Mouse (Mus musculus) B cell, adult 2 months (primary cell): ENCODE data around the gene Crim1.

Experiments used
- DNase-seq, 2 experiments: peaks; one replicate each; pipeline ENCODE4 v3.0.0; 2022

Gene Crim1

DNA sequence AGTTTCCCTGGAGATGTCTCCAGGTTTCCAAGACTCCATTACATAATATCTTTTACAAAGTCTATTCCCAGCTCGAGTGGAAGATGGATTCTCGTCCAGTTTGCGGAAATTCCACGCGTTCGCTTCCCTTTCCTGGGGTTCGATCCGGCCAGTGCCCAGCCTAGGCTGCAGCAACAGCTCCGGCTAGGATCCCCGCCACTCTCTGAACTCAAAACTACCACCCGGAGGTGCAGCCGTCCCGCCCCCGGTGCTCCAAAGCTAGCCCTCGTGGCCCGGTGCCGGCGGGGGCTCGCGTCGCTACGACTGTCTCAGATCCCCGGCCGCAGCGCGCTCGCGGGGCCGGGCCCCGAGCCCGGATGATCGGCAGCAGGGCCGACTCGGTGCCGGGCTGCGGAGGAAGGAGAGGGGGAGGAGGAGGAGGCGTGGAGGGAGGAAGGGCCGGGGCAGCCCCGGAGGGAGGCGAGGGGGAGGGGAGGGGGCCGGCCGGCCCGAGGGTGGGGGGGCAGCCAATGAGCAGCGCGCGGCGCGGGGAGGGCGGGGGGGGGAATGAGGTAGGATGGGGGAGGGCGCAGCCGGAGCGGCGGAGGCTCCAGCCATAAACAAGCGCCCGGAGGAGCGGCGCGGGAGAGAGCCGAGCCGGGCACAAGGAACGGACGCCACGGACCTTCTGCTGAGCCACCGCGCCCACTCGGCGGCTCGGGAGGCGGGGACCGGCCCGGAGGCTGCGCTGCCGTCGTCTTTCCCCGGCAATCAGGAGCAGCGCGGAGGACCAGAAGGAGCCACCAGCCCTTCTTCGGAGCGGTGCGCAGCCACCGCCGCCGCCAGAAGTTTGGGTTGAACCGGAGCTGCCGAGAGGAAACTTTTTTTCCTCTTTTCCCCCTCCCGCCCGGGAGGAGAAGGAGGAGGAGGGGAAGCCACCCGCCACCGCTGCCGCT is at the start of gene Crim1:
Gene Crim1 (plus strand): TSS at position 623 of the 935 bp plus-strand sequence.
- peak; percentile 49 to 56 for DNase-seq

DNA sequence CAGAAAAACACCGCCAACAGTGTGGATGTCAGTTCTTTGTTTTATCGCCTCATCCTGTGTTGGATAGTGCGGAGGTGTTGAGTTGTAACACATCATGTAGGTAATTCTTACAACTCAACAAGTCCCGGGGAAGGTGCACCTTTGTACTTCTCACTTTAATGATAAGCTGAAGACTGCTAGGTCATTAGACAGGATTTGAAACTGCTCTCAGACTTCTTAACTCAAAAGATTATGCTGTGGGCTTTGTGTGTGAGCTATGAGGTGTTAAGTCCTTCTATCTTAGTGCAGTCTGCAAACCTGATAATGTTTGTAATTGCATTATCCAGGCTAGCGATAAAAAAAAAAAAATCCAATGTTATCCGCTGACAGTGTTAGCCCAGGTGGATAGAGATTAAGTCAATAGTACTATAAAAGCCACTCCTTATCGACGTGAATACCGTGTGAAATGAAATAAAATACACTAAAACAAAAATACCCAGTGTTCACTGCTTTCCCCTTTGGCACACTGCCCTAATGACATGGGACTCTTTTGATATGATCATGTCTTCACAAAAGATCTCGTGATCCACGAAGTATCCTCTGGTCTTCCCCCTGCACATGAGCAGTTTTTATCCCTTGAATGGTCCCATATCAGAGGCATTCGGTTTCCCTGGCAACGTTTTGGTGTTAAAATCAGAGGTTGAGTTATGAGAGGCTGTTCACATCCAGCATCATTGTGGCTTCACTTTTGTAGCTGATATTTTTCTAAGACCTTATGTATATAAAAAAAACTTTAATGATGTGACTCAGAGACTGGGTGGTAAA is 48.4 kb upstream of the Crim1 start:
- no peak for DNase-seq

GRCm38 (mm10) chr17:78163278-78163677 is 36.8 kb upstream of the Crim1 start:
- peak; percentile 26 to 44 for DNase-seq

GRCm38 (mm10) chr17:78163724-78164236 is 36.3 kb upstream of the Crim1 start:
- DNase-seq, result no peak

DNA sequence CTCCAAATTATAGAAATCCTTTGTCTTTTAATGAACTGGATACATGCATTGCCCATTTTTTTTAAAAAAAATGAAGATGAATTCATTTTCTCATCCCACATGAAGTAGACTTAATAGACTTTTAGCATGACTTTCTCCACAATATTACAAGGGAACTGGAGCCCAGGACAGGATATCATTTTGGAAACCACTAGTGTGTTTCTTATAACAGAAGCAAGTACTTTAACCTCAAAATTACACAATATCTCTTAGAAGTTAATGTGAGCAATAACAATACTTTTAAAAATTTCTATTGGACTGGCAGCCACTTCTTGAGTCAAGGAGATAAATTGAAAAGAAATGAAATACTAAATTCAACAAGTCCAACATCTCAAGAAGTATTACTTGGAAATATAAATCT is 34.2 kb upstream of the Crim1 start:
- no peak for DNase-seq

DNA sequence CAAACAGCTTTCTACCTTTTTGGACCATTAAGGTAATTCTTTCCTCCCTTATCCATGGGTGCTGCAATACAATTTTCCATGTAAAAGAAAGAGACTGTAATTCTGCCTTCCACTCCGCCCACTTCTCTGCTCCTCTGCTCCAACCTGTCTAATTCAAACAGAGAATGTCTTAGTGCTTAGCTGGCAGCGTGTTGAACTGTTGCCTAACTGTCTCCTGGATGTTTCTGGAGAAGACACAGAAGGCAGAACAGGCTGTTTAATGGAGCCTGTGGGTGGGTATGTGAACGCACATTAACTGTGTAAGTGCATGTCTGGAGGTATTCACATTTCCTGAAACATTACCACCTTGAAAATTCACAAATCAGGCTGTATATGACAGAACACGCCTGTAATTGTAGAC is 33.5 kb upstream of the Crim1 start:
- DNase-seq, result no peak

DNA sequence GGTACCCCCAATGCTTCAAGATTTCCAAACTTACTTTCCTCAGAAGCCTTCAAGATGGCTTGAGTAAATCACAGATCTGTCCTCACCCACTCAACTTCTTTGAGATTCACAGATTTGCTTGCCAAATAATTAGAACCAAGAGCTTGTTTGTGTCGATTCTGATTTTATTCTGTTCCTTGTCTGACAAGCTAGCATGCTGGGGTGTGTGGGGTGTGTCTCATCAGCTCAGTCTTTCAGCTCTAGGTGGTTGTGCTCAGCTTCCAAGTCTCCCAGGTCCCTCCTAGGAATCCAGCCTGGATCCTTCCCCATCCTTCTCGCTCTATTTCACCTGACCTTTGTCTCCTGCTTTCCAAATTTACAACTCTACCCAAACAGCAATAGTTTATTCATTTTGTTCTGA is 27.7 kb upstream of the Crim1 start:
- DNase-seq, result no peak

GRCm38 (mm10) chr17:78180766-78181165 is 19.3 kb upstream of the Crim1 start:
- no peak for DNase-seq

GRCm38 (mm10) chr17:78196184-78196583 is 3.9 kb upstream of the Crim1 start:
- no peak for DNase-seq

- peak; percentile 42 to 51 for DNase-seq
These were observed 2.9 kb upstream of the Crim1 start for GRCm38 (mm10) chr17:78197111-78197510.

- no peak for DNase-seq
These were observed 1.9 kb upstream of the Crim1 start for GRCm38 (mm10) chr17:78198140-78198539.

GRCm38 (mm10) chr17:78198820-78199219 is 1.2 kb upstream of the Crim1 start:
- no peak for DNase-seq

DNA sequence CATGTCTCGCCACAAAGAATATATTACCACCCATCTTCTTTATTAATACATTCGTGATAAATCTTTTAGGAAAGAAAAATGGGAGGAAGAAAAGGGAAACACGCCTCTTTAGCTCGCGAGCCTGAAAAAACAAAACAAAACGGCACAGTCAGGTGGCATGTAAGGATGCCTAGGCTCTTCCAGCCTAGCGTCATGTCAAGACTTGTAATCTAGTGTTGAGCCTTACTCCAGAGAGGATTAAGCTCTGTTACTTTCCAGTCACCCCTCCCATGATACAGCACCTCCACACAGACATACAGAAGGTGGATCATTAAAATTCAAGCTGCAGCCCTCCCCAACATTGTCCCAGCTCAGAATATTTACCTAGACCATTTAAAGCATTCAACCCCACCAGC is 820 bp upstream of the Crim1 start:
- DNase-seq, result peak in 1 of 2 experiments; percentile 2

- peak; percentile 45 to 52 for DNase-seq
These were observed 643 bp downstream of the Crim1 start for GRCm38 (mm10) chr17:78200561-78201220.

DNA sequence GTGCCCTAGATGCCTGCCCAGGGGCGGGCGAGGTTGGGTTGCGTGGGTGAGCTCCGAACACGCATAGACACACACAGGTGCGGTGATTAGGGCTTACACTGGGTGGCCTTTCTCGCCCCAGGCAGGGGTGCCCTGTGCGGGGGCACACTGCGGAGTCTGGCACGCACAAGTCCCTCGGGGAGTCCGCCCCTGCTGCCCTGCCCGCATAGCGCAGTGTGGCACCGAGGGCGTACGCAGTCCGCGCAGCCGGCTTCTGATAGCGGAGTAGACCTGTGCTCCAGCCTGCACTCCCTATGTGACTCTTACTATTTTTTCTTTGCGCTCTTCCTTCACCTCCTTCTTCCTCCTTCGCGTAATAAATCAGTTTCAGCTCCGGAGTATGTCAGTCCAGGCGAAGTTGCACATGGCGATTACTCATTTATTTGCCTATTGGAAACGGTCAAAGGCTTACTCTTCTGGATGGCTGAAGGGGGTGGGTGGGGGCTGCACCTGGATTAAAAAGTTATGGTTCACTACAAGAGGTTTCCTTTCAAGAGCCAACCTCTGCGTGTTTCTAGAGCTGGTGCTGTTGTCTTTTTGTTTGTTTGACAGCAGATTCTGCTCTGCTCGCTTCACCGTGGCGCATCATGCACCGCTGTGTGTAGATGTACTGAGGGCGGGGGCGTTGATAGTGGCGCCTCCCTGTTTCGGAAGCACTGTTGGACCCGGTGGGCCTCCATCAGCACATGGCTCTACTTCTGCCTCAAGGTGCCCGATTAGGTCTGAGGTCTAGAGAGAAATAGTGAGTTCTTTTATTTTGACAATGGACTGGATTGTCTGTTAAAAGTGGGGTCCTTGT is 1.4 kb downstream of the Crim1 start:
- DNase-seq, result peak; percentile 20 to 37

DNA sequence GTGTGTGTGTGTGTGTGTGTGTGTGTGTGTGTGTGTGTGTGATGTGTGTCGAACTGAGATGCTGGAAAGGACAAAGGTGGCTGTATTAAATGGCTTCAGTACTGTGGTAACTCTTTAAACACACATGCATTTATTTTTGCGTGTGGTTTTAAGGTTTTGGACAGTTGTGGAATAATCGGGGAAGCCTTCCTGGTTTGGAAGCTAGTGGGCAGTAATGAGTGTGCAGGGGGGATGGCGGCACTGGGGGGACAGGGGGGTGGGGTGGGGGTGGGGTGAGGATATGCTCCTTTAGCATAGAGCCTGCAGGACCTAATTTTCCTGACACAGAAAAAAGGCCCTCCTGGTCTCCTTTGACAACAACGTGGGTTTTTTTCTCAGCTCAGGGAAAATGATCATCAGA is 2.2 kb downstream of the Crim1 start:
- no peak for DNase-seq

DNA sequence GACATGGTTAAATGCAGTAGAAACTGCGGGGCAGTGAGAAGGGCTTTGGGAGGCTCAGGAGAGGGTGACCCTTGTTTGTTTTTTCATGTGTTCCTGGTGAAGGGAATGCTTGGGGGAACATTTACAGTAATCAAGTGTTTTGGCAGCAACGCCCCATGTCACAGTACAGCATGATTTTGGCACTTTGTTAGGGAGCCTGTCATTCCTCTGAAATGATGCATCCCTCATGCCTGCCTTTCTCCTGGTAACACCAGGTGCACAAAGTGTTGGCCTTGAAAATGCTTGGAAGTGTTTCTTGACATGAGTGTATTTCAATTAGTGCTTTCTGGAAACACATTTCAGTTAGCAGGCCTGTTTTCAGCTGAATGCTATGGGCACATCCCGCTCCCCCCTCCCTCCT is 2.7 kb downstream of the Crim1 start:
- DNase-seq, result no peak

DNA sequence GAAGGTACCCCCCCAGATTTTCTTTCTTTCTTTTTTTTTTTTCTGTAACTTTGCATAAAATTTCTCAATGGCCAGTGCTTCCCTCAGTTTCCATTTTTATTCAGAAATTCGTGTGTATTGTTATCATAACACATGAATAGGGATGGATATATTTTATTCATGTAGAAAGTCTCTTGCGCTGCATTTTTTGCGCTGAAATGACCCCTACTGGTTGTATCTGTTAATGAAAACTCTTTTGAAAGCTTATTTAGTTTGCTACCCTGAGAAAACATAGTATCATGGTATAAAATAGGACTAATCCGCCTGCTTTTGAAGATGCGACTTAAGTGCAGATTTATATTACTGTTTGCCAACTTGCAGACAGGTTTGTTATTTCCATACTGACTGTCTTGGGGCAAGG is 3.4 kb downstream of the Crim1 start:
- DNase-seq, result peak in 1 of 2 experiments; percentile 4

- no peak for DNase-seq
These were observed 6.4 kb downstream of the Crim1 start for GRCm38 (mm10) chr17:78206421-78206820.

DNA sequence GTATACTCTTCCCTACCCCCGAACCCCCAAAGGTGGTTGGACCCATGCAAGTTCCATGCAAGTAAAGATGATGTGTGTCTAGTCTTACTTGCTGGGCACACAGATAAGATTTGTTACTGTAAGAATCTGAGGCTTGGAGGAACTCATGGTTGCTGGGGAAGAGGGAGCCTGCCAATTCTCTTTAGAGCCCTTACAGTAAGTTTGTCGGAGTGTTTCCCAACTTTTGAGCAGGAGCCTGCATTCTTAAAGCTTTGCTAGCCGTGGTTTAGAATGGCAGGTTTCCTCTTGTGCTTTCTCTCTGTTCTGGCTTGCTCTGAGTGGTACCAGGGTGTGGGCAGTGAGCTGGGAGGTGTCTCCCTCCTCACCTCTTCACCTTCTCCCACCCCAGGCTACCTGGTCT is 7.2 kb downstream of the Crim1 start:
- DNase-seq, result no peak

GRCm38 (mm10) chr17:78208805-78209204 is 8.8 kb downstream of the Crim1 start:
- no peak for DNase-seq

DNA sequence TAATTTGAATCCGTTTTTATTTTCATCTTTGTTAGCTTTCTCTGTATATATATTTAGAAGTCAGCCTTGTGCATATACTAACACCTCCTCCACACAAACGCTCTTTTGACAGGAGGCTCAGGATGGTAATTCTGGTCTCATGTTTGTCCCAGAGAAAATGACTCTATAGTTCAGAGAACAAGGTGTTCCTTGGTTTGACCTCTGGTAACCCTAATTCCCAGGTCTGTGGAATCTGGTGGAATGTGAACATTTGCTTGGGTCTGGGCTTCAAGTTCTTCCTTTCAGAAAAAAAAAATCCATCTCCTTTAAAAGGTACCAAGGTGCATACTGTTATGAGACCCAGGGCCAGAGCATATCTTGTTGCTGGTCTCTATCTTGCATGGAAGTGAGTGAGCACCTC is 9.6 kb downstream of the Crim1 start:
- no peak for DNase-seq
